Mouse (Mus musculus): ENCODE measurements at regions not wholly inside any gene's neighbourhood (a gene's known extent, or its start where the extent isn't known, plus 50 kb on each side); places are given as distances from the start of the nearest gene placed in this dataset.

GRCm38 (mm10) chr13:37599679-37600078 is 178.5 kb upstream of the Rreb1 start:
- no peak for TF ChIP-seq EP300 (IDR thresholded peaks at IDR 0.05; ENCODE audit: low read depth)
- TF ChIP-seq CTCF (IDR thresholded peaks at IDR 0.05; ENCODE audit: low read depth): no peak
